Mouse (Mus musculus) cerebellum, postnatal 36 days (tissue): ENCODE results near the gene Parp8.
A peak's percentile ranks its signal among the peaks of the same experiment; 100 is the strongest.

Source experiments
- DNase-seq, 2 experiments: peaks; one replicate each; pipeline ENCODE4 v3.0.0; 2021 to 2022; ENCODE audit warnings: mixed read lengths in 2 of 2

Parp8 gene

DNA sequence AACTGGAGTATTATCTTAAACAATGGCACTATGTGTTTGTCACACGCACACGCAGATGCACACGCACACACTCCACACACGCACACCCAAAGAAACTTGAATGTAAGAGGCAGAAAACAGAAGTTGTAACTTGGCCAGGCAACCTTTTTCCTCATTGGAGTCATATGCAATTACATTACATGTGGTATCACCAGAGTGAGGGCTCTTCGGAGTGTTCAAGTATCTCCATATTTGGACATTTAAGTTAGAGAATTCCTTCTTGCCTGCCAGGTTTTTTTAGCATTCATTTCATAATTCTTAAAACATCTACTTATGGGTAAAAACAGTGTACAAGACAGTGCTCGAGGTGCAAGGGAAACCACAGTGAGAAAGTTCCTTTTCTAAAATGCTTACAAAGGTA lies 6.7 kb downstream of the Parp8 start:
- DNase-seq: no peak

DNA sequence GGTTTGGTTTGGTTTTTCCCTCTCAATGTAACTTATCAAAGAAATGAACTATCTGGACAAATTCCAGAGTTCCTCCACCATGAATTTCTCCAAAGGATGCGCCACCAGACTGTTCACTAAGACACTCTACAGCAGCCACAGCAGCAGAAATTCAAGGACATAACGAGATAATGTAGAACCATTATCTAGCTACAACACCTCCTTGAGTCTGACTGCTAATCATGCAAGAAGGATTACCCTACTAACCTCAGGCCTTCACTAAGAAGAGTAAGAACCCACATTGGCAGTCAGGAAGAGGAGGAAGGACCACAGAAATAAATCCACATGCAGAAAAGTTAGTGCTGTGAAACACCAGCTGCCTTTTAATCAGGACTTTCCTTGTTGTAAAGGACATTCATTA lies 11.8 kb downstream of the Parp8 start:
- no peak for DNase-seq

DNA sequence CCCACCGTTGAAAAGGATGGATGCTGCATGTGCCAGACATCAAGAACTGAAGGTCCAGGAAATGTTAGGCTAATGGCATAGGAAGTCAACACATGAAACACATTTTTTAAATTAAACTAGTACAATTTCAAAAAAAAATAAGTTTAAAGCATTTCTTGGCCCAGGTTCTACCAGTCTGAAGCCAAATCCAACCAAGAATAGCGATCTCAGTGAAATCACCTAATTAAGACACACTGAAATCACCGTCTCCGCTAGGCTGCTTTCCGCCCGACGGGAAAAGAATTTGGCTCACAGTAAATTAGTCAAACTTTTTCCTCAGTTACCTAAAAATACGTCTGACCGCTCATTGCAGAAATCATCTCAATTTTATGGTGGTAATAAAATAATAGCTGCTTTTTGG lies 13.3 kb downstream of the Parp8 start:
- no peak for DNase-seq

DNA sequence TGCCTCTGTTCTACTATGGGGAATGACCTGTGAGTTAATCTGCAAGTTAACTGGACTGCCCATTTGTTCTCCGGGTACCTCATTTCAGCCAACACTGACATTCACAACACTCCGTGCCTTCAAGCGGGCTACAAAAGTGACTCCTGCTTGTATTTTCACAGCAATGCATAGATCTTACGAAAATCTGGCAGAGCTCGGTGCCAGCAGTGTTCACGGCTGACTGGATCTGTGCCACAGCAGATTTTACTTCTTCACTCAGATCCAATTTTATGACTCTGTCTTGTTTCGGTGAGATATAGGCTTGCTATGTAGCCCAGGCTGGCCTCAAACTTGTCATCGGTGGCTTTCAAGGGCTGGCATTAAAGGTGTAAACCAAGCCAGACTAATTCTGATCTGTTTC lies 15.2 kb downstream of the Parp8 start:
- DNase-seq: peak; percentile 60 to 63

DNA sequence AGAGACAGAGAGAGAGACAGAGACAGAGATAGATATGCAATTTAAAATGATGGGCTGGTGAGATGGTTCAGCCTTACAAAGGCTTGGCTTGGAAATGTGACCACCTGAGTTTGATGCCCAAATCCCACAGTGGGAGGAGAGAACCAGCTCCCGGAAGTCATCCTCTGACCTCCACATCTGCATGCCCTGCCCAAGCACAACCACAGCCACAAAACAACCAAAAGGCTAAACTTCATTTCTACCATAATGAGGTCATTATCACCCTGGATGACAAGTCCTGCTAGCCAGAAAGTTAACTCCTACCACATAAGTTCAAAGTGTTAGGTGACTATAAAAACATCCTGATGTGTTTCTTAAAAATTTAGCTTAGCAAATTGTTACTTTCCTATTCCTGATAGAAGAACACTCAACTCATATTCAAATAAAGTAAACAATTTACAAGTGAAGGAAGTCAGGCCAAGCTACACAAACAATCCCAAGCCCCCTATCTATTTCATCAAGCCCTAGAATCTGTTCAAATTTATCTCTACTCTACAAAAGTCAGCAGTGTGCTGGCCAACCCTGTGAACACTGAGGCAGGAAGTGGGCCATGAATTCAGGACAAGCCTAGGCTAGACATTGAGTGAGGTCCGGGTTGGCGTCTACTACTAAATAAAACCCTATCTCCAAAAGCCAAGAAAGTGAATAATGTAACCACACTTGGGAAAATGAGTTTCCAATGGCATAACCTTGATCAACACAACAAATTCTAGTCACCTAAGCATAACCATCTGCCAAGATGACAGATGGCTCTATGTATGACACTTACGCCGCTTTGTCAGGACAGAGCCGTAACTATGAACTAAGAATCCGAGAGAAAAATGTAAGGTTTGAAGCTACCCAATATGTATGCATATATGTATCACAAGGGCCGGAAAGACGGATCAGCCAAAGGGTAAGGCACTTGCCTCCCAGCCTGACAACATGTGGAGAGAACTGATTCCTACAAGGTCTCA lies 17.0 kb downstream of the Parp8 start:
- DNase-seq: peak in 1 of 2 experiments; percentile 31

DNA sequence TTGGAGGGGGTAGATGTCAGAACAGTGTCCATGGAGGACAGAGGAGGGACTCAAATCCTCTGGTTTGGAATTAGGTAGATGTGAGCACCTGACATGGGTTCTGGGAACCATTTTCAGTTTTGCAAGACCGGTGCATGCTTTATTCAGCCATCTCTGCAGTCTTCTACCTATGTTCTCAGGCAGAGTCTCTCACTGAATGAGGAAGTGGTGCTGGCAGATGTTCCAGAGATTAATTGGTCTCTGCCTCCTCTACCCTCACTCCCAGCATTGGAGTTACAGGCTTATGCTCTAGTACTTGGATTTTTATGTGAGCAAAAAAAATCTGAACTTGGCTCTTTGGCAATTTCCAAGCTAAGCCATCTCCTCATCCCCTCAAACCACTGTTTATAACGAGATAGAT lies 17.8 kb downstream of the Parp8 start:
- DNase-seq: no peak

DNA sequence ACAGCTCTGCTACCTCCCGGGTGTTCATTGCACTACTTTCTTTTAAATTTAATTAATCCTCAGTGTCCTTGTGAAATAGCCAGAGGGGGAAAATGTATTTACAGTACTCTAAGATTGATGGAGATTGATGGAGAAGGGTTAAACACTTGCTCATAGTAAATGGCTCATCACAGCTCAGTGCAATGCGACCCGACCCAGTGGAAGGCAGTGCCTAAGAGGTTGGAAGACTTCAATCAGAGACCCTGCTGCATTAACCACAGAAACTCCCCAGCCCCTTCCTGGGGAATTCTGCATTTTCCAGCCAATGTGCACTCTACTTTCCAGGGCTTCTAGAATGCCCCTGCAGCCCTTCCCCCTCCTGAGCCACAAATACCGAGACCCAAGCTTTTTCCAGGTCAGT lies 18.7 kb downstream of the Parp8 start:
- DNase-seq: no peak

DNA sequence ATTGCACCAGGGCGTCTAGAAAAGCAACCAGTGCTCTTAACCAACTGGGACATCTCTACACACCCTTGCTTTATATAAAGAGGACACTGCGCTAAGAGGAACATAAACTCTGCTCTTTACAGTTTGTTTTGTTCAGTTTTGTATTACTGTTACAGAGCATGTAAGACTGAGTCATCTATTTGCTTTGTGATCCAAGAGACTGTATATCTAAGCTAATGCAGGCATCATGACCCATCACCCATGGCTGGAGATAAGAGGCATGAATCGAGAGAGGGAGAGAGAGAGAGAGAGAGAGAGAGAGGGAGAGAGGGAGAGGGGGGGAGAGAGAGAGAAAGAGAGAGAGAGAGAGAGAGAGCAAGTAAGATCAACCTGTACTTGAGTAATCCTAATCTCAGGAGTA lies 24.8 kb downstream of the Parp8 start:
- no peak for DNase-seq

DNA sequence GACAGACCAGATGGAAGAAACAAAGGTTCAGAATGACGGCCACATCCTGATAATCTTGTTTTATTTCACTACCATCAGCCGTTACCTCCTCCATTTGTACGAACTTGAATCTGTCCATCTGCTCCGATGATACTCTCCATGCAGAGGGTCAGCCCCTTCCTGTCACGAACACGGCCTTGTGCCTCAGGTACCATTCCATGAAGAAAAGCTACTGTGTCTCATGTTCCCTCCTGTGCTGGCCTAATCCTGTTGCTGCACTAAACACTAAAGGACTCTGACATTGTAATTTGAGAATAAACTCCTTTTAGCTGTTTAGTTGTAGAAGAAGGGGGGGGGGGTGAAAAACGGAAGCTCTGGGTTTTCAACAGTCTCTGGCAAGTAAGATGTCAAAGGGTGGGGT lies 33.8 kb downstream of the Parp8 start:
- DNase-seq: no peak

DNA sequence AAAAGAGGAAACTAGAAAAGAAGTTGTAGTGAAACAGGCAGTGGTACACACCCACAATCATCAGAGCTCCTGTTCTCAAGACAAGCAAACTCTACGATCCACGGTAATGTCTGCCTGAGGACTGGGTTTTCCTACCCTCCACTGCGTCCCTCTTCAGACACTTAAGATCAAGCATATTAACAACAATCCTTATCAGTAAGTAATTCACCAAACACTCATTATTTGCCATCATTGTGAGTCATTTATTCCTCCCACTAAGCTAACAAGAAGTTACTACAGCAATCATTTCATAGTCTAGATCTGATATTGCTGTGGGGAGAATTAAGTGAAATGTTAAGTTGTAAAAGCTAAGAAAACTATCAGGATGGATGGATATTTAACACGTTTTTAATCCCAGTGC lies 35.0 kb downstream of the Parp8 start:
- DNase-seq: no peak

DNA sequence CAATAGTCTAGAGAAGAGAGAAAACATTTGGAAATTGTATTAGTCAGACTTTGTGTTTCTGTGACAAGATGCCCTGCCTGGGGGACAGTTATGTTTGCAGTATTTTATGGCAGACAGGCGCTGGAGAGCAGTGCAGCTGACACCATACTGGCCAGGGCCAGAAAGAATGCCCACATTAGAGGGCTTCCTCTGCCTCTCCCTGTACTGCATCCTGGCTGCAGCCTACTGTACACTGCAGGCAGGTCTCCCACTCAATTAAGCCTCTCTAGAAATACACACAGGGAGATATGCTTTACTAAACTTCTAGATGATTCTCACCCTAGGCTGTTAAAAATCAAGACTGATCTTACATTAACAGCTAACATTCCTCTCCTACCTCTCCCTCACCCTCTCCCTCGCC lies 36.6 kb downstream of the Parp8 start:
- no peak for DNase-seq

DNA sequence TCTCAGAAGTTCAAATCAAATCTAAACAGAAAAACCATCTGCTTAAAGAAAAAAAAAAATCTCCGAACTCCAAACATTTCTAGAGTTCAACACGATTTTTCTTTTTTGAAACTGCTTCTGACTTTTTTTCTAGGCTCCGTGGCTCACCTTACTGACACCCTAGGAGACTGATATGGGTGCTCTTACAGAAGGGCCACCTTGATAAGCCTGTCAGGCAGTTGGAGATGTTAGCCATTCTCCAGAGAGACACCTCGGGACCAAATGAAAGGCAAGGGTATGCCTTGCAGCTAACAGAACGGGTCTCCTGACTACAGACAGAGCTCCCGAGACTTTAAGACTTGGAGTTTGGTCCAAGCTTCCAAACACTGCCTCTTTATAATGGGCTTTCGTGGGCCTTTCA lies 37.1 kb downstream of the Parp8 start:
- DNase-seq: no peak

DNA sequence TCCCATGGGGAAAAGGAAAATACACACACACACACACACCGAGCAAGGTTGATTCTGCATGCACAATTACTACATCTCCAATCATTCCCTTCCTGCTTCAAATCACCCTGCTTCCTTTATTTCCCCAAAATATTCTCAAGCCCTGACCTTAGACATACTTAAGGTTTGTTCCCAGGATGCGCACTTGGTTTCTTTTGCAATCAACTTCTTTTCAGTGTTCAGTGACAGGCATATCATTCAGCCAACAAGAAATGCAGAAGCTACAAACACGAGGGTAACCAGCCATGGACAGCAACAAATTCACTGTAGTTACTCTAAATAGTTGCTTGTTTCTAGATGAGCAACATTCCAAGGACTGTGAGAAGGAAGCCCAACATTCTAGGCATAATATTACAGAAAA lies 38.1 kb downstream of the Parp8 start:
- DNase-seq: no peak

DNA sequence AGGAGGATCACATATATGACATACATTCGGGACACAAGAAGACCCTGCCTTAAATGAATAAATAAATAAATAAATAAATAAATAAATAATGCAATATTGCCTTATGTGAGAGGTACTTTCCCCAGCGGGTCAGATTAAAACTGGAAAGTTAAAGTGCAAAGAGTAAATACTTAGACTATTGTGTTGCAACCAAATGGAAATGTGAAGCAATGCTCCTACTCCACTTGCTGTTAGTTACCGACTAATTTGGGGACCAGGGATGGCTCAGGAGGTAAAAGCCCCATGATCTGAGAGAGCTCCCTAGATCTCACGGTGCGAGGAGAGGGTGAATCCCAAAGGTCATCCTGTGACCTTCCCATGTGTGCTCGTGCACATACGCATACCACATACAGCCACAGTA lies 38.7 kb downstream of the Parp8 start:
- no peak for DNase-seq

DNA sequence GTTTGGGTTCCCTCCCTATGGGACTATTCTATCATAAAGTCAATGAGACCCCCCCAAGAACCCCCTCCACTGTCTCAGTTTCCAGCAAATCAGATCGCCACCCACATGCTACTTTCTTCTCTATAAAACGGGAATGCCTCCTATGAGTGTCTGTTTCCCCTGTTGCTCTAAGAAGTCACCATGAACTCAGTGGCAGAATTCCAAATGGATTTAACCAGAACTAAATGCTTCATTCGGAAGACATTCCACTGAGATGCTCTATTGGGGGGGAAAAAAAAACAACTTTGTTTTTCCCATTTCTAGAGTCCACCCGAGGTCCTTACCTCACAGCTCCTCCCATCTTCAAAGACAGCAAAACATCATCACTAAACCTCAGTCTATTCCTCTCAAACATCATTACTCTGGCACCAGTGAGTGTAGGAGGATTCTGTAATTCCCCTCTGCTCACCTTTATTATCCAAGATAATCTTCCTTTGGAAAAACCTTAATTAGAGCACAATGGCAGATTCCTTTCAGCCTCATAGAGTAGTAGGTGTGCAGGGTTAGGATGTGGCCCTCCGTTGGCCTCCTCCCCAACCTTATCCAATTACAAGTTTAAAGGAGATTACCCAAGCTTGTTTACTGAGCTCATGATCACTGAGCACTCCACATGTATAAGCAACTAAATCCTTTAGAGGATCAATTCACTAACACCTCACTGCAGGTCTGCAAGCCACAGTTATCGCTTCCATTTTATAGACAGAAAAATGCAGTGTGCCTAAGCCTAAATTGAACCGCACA lies 51.1 kb downstream of the Parp8 start:
- DNase-seq: no peak

DNA sequence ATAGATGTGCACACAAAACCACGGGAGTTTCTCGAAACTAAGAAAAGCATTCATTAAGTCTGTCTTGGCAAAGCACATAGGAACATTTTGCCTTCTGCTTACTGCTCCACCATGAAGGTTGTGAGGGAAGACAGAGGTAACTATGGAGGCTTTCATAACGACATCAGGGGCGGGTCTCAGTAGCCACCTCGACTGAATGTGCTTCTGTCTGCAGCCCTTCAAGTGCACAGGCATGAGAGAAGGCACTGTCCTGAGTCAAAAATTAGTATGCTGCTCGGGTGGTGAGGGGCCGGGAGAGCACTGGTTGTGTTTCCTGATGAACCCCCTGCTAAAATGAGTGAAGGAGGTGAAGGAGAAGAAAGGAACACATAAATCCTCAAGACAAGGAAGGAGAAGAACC lies 51.8 kb downstream of the Parp8 start:
- no peak for DNase-seq

DNA sequence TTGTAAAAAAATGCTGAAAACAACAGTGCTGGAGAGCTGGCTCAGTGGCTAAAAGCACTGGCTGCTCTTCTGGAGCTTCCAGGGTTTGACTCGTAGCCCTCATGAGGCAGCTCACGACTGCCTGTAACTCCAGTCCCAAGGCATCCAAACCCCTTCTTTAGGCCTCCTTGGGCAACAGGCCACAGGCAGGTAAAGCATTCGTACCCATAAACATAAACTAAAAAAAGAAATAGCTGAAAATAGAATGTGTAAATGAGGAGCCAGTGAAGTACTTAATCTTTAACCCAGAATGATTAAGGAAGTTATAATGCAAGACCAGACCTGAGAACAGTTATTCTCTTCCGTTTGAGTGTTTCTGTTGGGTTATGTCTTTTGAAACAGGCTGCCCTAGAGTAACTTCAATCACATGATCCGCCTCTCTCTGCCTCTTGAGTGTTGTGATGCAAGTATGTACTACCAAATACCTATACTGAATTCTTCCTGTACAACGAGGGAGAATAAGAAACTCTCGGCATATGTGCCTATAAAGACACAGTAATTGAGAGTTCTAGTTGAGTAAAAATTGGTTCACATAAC lies 53.2 kb downstream of the Parp8 start:
- no peak for DNase-seq

DNA sequence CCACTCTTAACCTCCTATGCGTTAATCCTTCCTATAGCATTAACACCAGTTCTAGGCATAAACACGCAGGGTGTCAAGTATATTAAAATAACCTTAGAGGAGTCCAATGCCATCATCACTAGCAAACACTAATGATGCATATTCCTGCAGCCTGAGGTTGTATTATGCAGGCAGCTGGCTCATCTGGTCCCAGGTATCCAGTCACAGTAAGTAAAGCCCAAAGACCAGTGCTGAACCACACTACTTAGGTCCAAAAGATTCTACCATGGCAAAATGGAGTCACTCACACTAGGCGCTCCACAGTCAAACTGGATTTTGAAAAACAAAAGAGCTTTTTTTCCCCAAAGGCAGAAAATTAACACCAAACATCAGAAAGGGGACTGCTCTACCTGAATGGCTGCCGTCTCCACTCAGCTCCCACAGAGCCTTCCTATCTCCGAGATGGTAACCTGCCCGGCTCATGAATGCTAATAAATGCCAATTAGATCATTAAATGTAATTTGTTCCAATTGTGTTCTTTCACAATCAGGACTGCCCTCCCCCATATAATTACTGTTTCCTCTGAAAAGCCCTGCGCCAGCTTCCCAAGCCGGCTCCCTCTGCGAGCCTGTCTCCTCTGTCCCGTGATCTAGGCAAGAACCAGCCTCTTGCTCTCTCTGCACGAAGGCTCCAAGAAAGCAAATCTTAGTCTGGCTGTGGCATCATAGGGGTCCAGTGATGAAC lies 54.5 kb downstream of the Parp8 start:
- no peak for DNase-seq

DNA sequence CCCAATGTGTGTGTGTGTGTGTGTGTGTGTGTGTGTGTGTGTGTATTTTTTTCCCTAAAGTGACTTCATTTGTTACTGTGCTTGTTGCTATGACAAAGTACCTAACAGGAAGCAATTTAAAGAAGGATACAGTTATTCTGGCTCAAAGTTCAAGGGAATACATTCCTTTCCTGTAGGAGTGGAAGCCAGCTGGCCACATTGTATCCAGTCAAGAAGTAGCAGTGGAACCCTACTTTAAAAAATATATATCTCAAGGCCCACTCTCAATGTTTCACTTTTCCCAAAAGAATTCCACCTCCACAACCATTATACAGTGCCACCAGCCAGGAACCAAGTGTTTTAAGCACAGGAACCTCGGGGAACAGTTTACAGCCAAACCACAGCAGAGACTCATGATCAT lies 55.7 kb downstream of the Parp8 start:
- no peak for DNase-seq

DNA sequence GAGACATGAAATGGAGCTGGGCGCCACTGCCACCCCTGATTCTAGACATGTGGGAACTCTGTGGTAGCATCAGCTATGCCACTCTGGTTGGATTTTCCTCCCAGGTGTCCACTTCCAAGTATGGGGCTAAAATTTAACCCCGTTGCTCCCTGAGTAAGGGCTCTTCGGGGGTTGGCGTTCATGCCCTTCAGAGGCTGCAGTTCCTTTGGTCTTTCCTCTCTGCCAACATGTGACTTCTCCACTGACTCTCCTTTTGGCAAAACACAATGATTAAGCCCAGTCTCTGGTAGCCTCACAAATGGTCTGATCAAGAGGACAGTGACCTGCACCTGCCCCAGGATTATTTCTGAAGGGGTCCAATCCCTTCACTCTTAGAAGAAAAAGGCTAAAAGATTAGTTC lies 56.4 kb downstream of the Parp8 start:
- no peak for DNase-seq

DNA sequence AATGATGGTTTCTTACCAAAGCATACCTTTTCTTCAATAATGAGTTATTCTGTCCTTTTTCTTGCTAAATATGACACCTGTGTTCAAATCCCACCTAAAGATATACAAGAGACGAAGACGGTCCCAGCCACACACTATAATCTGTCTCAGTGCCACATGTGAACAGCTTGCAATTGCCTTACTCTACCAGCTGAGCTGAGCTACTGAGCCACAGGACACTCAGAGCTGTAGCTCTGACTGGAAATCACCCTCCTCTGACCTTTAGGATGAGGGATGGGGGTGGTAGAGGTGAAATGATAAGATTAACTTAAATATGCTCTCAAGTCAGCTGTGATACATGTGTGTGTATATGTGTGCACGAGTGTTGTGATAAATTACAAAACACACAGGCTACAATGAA lies 57.9 kb downstream of the Parp8 start:
- DNase-seq: no peak

DNA sequence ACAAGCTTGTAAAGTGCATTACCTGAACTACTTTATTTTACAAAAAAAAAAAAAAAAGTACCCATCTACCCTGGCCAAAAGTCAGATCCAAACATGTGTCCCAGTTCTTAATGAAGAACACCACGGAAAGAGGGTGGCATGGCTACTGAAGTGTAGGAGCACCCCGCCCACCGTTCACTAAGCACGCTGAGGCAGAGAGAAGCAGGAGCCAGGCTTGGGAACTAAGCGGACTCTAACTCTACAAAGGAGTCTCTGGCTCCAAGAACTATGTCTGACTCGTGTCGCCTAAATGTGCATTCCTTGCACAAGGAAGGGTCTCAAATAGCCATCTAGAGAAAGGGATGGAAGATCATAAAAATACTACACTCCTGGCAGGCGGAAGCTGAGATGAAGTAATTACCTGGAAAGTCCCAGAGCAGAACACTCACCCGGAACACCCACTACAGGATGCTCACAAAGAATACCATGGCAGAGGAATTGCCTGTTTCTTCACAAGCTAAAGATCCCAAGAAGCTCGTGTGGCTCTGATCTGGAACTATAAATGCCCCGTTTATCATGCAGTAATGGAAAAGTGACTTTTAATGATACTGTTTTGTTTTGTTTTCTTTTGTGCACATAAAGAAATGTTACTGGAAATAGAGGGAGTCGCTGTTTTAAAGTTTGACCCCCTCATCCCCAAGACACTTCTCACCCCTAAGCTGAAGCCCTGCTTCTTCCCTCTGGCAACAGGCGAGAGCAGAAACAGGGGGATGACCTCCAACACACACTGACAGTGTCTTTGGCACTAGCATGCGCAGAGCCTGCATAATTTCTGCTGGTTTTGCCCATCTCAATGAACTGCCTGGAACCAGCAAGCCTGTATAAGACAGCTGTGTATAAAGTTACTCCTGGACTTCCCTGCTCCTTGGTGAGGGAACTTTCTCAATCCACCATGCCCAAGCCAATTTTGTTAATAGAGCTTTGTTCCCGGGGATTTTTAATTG lies 62.6 kb downstream of the Parp8 start:
- no peak for DNase-seq
